Mouse (Mus musculus) E14TG2a.4 (cell line): ENCODE data around the gene Gm20388.

Experiments used
- H3K27me3 ChIP-seq: 2 replicates; pipeline ENCODE4 v1.6.1; 2014; ENCODE audit warnings: low read length, control low read depth; ENCODE audit not compliant: insufficient read depth
- H3K36me3 ChIP-seq: 2 replicates; pipeline ENCODE4 v1.6.1; 2014; ENCODE audit warnings: low read length, control low read depth; ENCODE audit not compliant: insufficient read depth
- H3K4me1 ChIP-seq: replicated peaks from 2 replicates; pipeline ENCODE4 v1.6.1; 2014; ENCODE audit warnings: low read depth, low read length, control low read depth
- H3K4me3 ChIP-seq: replicated peaks from 2 replicates; pipeline ENCODE4 v1.5.1; 2014; ENCODE audit warnings: mild to moderate bottlenecking, low read length
- H3K9me3 ChIP-seq: 2 replicates; pipeline ENCODE4 v1.6.1; 2014; ENCODE audit warnings: low read length, control low read depth
- CTCF ChIP-seq: conservative IDR thresholded peaks from 2 replicates; pipeline ENCODE4 v1.5.1; 2014; ENCODE audit warnings: low read length
- NANOG ChIP-seq: IDR thresholded peaks from 2 replicates; pipeline ENCODE4 v1.6.1; 2014; ENCODE audit warnings: borderline replicate concordance, low read length, mixed read lengths
- POU5F1 ChIP-seq: IDR thresholded peaks from 2 replicates; pipeline ENCODE4 v1.6.1; 2014; ENCODE audit warnings: low read length, borderline replicate concordance

The Gm20388 gene

DNA sequence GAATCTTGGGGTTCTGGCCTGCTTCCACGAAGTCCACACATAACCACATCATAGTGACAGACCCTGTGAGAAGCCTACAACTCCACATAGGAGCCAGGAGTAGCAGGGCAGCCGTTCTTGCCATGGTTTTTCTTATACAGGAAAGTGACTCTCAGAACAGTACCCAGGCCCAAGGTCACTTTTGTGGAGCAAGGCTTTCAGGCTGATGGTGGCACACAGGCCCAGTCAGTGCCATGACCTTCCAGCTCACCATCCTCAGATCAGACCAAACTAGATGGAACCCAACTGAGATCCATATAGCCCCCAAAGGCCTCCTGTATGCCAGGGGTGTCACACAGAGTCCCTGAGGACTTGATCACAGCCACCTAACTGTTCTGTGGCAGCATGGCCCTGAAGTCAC lies 541.5 kb downstream of the Gm20388 start:
- H3K4me1 ChIP-seq: peaks cover 42% of the 10 kb centered on the region
- TF ChIP-seq POU5F1 (no peak), CTCF (no peak), NANOG (no peak)
- H3K9me3 ChIP-seq: no peaks in the 10 kb centered on the region

DNA sequence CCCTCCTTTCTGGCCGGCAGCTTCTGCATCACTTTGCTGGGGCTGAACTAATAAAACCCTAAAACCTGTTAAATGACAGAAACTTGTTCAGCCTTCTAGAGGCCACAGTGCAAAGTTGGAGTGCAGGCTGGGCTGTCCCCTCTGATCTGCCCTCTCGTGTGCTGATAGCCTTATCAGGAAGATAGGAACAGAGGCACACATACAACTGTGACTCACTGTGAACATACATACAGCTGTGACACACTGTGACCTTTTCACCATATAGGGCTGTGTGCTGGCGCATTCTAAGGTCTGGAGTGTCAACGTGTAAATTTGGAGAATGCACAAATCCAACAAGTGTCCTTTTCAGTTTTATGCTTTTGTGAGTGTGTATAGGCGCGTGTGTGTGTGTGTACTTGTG lies 543.8 kb downstream of the Gm20388 start:
- peaks cover 48% of the 10 kb centered on the region for H3K27me3 ChIP-seq
- no peaks in the 10 kb centered on the region for H3K36me3 ChIP-seq
- peaks cover 49% of the 10 kb centered on the region for H3K4me1 ChIP-seq
- TF ChIP-seq NANOG (no peak), CTCF (no peak), POU5F1 (no peak)
- H3K4me3 ChIP-seq: no peak overlapping the region
- no peaks in the 10 kb centered on the region for H3K9me3 ChIP-seq

More for the DNA sequence above, 541.5 kb downstream of the Gm20388 start:
- Histone ChIP-seq H3K36me3 (no peaks in the 10 kb centered on the region), H3K27me3 (peaks cover 55% of the 10 kb centered on the region), H3K4me3 (no peak overlapping the region)

DNA sequence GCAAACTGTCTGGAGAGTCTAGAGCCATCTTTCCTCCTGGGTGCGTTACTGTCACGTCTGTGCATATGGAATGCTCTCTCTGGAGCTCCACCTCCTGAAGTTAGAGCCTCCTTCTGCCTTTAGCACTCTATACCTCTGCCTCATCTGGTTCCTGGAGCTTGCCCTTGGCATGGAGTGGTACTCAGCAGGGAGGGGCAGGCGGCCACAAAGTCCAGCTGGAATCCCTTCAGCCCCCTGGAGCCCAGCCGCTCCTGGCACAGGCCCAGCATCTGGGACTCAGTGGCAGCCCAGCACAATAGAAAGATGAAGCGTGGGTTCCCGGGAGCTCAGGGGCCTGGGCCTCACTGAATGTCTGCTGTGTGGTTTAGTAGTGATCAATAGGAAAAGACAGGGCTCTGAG lies 549.7 kb downstream of the Gm20388 start:
- H3K27me3 ChIP-seq: peaks cover 43% of the 10 kb centered on the region
- TF ChIP-seq POU5F1 (no peak), CTCF (no peak), NANOG (no peak)
- no peaks in the 10 kb centered on the region for H3K9me3 ChIP-seq
- H3K4me3 ChIP-seq: 0 out of 2 replicates have a peak overlapping the region, but pooled peaks have one; percentile 10
- H3K4me1 ChIP-seq: peaks cover 73% of the 10 kb centered on the region
- H3K36me3 ChIP-seq: no peaks in the 10 kb centered on the region

DNA sequence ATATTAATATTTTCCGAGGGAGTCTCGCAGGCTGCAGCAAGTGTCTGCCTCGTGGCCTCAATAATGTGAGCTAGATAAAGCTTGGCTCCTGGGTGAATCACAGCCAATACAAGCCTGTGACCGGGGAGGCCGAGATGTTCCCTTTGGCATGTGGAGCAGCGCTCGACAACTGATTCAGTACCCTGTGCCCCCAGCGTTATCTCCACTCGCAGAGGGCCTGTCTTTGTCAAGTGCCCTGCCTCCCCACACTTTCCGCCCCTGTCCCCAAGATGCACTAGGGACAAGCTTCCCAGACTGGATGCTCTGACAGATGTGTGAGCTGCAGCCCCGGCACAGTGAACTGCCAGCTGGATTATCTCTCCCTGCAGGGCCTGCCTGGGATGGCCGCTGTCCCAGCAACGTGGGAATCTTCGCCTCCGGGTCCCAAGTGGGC lies 551.5 kb downstream of the Gm20388 start:
- no peak for TF ChIP-seq POU5F1
- TF ChIP-seq NANOG: no peak
- no peak for TF ChIP-seq CTCF
- Histone ChIP-seq H3K4me3 (peak overlapping the region; percentile 7; the same call in 1 of the 2 replicates), H3K36me3 (no peaks in the 10 kb centered on the region), H3K4me1 (peaks cover 74% of the 10 kb centered on the region), H3K27me3 (peaks cover 57% of the 10 kb centered on the region), H3K9me3 (no peaks in the 10 kb centered on the region)

DNA sequence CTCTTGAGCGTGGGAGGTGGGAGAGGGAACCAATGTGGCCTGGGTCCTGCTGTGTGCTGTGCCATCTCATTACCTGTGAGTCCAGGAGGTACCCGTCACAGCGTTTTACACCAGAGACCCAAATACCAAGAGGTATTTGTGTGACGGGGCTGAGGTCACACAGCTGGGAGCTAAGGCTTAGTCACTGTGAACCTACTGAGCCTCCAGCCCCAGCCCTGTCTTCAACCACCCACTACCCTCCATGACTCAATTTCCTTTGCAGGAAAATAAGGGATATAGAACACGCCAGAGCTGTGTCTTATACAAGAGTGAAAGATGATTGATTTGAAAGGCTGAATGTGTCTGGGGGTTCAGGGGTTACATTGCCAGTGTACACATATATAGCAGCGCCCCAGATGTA lies 552.0 kb downstream of the Gm20388 start:
- Histone ChIP-seq H3K9me3 (no peaks in the 10 kb centered on the region), H3K36me3 (no peaks in the 10 kb centered on the region), H3K4me3 (no peak overlapping the region), H3K4me1 (peaks cover 75% of the 10 kb centered on the region), H3K27me3 (peaks cover 62% of the 10 kb centered on the region)
- no peak for TF ChIP-seq POU5F1
- no peak for TF ChIP-seq CTCF
- no peak for TF ChIP-seq NANOG

DNA sequence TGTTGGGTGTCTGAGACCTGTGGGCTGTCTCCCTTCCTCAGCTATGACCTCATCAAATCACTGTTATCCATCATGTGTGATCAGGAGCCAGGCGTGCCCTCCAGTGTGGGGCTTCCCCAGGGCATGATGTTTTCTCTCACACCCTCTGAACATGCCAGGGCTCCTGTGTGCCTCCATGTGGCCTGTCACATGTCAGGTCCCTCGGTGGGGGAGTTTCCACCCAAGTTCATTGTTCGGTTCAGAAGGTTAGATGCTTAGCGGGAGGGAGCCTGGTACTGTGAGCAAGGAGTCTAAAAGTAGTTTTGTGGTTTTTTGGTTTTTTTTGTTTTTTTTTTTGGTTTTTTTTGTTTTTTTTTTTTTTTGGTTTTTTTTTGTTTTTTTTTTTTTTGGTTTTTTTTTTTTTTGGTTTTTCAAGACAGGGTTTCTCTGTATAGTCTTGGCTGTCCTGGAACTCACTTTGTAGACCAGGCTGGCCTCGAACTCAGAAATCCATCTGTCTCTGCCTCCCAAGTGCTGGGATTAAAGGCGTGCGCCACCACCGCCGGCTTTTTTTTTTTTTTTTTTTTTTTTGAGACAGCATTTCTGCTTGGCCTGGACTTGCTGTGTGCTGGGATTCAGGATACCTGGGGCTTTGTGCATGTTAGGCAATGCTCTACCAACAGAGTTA lies 553.4 kb downstream of the Gm20388 start:
- TF ChIP-seq POU5F1: no peak
- TF ChIP-seq NANOG: no peak
- no peak for TF ChIP-seq CTCF
- Histone ChIP-seq H3K36me3 (no peaks in the 10 kb centered on the region), H3K4me3 (no peak overlapping the region), H3K27me3 (peaks cover 67% of the 10 kb centered on the region), H3K9me3 (no peaks in the 10 kb centered on the region), H3K4me1 (peaks cover 69% of the 10 kb centered on the region)

DNA sequence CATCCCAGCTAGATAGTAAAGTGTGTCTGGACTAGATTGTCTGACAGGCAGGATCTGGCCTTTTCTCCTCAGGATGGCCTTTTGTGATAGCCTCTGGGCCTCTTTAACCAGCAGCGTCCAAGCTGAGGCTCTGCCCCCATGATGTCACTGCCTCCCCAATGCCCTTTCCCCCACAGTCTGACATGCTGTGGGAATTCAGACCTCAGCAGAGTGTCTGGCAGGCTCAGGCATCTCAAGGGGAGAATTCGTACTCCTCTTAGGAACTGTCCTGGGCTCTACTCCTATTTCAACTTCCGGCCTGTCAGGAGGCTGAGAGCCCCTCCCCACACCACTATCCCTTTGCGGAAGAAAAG lies 553.9 kb downstream of the Gm20388 start:
- TF ChIP-seq CTCF (no peak), POU5F1 (no peak), NANOG (no peak)
- Histone ChIP-seq H3K36me3 (no peaks in the 10 kb centered on the region), H3K27me3 (peaks cover 63% of the 10 kb centered on the region), H3K4me1 (peaks cover 68% of the 10 kb centered on the region), H3K9me3 (no peaks in the 10 kb centered on the region), H3K4me3 (no peak overlapping the region)

DNA sequence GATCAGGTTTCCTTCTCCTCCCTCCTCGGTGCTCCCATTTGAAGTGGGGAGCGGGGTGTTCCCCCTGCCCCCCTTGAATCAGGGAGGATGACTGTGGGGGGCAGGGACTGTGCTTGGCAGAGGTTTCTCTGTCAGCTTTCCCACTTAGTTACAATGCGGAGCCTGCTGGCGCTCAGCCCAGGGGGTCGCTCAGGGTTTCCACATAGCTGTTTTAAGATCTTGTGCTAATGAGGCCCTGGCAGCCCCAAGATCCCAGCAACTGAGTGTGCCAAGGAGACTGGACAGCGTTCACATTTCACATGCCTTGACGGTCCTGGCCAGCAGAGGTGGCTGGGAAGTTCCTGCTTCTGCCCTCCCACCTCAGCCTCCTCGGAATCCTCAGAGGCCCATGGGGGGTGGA lies 555.1 kb downstream of the Gm20388 start:
- Histone ChIP-seq H3K9me3 (no peaks in the 10 kb centered on the region), H3K4me3 (no peak overlapping the region; the same call in 1 of the 2 replicates), H3K36me3 (no peaks in the 10 kb centered on the region), H3K27me3 (peaks cover 58% of the 10 kb centered on the region), H3K4me1 (peaks cover 58% of the 10 kb centered on the region)
- TF ChIP-seq NANOG: no peak
- TF ChIP-seq CTCF: no peak

DNA sequence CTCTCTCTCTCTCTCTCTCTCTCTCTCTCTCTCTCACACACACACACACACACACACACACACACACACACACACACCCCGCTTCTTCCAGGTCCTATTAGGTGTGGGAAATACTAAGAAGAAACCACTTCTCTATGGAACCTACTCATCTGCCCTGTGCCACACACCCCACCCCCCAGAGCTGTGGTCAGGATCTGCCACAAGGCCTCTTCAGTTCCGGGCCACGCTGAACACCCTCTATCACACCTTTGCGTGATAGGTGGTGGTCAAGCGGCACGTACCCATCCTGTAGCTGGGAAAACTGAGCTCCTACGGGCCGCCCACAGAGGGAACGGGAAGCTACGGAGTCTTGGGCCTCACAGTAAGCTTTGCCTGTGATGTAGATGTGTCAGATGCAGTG lies 555.6 kb downstream of the Gm20388 start:
- peak overlapping the region; percentile 54 for H3K4me3 ChIP-seq
- peaks cover 61% of the 10 kb centered on the region for H3K4me1 ChIP-seq
- no peaks in the 10 kb centered on the region for H3K36me3 ChIP-seq
- H3K27me3 ChIP-seq: peaks cover 53% of the 10 kb centered on the region
- TF ChIP-seq CTCF (no peak), POU5F1 (no peak), NANOG (no peak)
- no peaks in the 10 kb centered on the region for H3K9me3 ChIP-seq
